Mouse (Mus musculus) lung, postnatal 0 days (tissue): ENCODE data around the gene Zfp827.

Source experiments
- CTCF ChIP-seq: IDR thresholded peaks from 2 replicates; pipeline ENCODE4 v1.5.1; 2016; ENCODE audit warnings: antibody characterized with exemption, mild to moderate bottlenecking
- EP300 ChIP-seq: IDR thresholded peaks from 2 replicates; pipeline ENCODE4 v1.6.1; 2016; ENCODE audit warnings: antibody characterized with exemption, mild to moderate bottlenecking, control low read depth

GRCm38 (mm10) chr8:79030326-79031265, 2.4 kb downstream of the Zfp827 start:
- TF ChIP-seq CTCF (peak; percentile 44), EP300 (no peak)
